Mouse (Mus musculus) thymus, postnatal 36 days (tissue): ENCODE results near the gene Rhot1.

Experiments used
- DNase-seq, 2 experiments: peaks; one replicate each; pipeline ENCODE4 v3.0.0; 2022; ENCODE audit warnings: mixed read lengths in 2 of 2

Rhot1 gene

GRCm38 (mm10) chr11:80289701-80290445 lies 81.1 kb downstream of the Rhot1 start:
- peak; percentile 18 to 21 for DNase-seq

- DNase-seq, result no peak
These were observed 82.2 kb downstream of the Rhot1 start for GRCm38 (mm10) chr11:80291004-80291403.

- no peak for DNase-seq
These were observed 83.6 kb downstream of the Rhot1 start for GRCm38 (mm10) chr11:80292463-80292862.

GRCm38 (mm10) chr11:80295066-80295465 lies 86.2 kb downstream of the Rhot1 start:
- no peak for DNase-seq

- no peak for DNase-seq
These were observed 87.0 kb downstream of the Rhot1 start for GRCm38 (mm10) chr11:80295785-80296184.

GRCm38 (mm10) chr11:80299513-80300235 lies 90.9 kb downstream of the Rhot1 start:
- DNase-seq, result no peak

GRCm38 (mm10) chr11:80300551-80301315 lies 91.9 kb downstream of the Rhot1 start, which contains the start of gene Rhbdl3:
Gene Rhbdl3, plus strand, starts transcription at chr11:80300912.
- DNase-seq, result peak; percentile 56 to 64

- peak; percentile 41 to 49 for DNase-seq
These were observed 92.7 kb downstream of the Rhot1 start for GRCm38 (mm10) chr11:80301316-80302045.

GRCm38 (mm10) chr11:80302046-80302390 lies 93.2 kb downstream of the Rhot1 start:
- no peak for DNase-seq

GRCm38 (mm10) chr11:80302536-80302935 lies 93.7 kb downstream of the Rhot1 start:
- DNase-seq, result peak; percentile 76 to 81

GRCm38 (mm10) chr11:80303746-80304145 lies 94.9 kb downstream of the Rhot1 start:
- DNase-seq, result no peak

GRCm38 (mm10) chr11:80304846-80305245 lies 96.0 kb downstream of the Rhot1 start:
- DNase-seq, result no peak

GRCm38 (mm10) chr11:80308537-80308936 lies 99.7 kb downstream of the Rhot1 start:
- no peak for DNase-seq

- DNase-seq, result no peak
These were observed 102.5 kb downstream of the Rhot1 start for GRCm38 (mm10) chr11:80311271-80311670.

- no peak for DNase-seq
These were observed 103.2 kb downstream of the Rhot1 start for GRCm38 (mm10) chr11:80312049-80312448.

- no peak for DNase-seq
These were observed 103.7 kb downstream of the Rhot1 start for GRCm38 (mm10) chr11:80312565-80312964.

- DNase-seq, result no peak
These were observed 104.6 kb downstream of the Rhot1 start for GRCm38 (mm10) chr11:80313462-80313861.

- DNase-seq, result no peak
These were observed 105.1 kb downstream of the Rhot1 start for GRCm38 (mm10) chr11:80313944-80314343.

- DNase-seq, result no peak
These were observed 107.2 kb downstream of the Rhot1 start for GRCm38 (mm10) chr11:80315743-80316639.
